Mouse (Mus musculus) hindbrain, postnatal 0 days (tissue): ENCODE results near the gene Hoxc10. TPM values are rescaled to one million over a fixed set of nuclear protein-coding genes. Genes with fewer than 3 reads are reported as not detected.

Source experiments
- ATAC-seq: fragments of 200-750 bp; cut with Nextera tagmentation; 2 replicates; pipeline ENCODE4 v1.8.0; 2017; ENCODE audit warnings: mild to moderate bottlenecking, moderate TSS enrichment, moderate library complexity
- DNase-seq: peaks from one replicate; pipeline ENCODE4 v3.0.0-alpha.2; 2015; ENCODE audit warnings: low spot score
- H3K27ac ChIP-seq: fragments of 300-500 bp; sonication (generic); 2 replicates; pipeline ENCODE4 v1.5.1; 2014; ENCODE audit warnings: mild to moderate bottlenecking
- H3K27me3 ChIP-seq: fragments of 300-500 bp; sonication (generic); 2 replicates; pipeline ENCODE4 v1.6.1; 2014; ENCODE audit warnings: low read length, mixed read lengths; ENCODE audit not compliant: insufficient read depth
- H3K36me3 ChIP-seq: fragments of 300-500 bp; sonication (generic); 2 replicates; pipeline ENCODE4 v1.6.1; 2014; ENCODE audit warnings: low read length, mixed read lengths; ENCODE audit not compliant: insufficient read depth
- H3K4me1 ChIP-seq: fragments of 300-500 bp; sonication (generic); 2 replicates; pipeline ENCODE4 v1.6.1; 2014; ENCODE audit warnings: antibody characterized with exemption, low read length, mixed read lengths; ENCODE audit not compliant: insufficient read depth
- H3K4me2 ChIP-seq: fragments of 300-500 bp; sonication (generic); 2 replicates; pipeline ENCODE4 v1.6.1; 2014; ENCODE audit warnings: low read depth, mild to moderate bottlenecking, low read length, moderate library complexity, mixed read lengths
- H3K4me3 ChIP-seq: fragments of 300-500 bp; sonication (generic); 2 replicates; pipeline ENCODE4 v1.5.1; 2014; ENCODE audit warnings: low read length
- H3K9ac ChIP-seq: fragments of 300-500 bp; sonication (generic); replicated peaks from 2 replicates; pipeline ENCODE4 v1.6.1; 2014; ENCODE audit warnings: mild to moderate bottlenecking, low read length, moderate library complexity, mixed read lengths
- H3K9me3 ChIP-seq: fragments of 300-500 bp; sonication (generic); 2 replicates; pipeline ENCODE4 v1.6.1; 2016; ENCODE audit warnings: low read length, mixed read lengths
- CTCF ChIP-seq: IDR thresholded peaks from 2 replicates; pipeline ENCODE4 v1.5.1; 2016; ENCODE audit warnings: antibody characterized with exemption, control low read depth, low read depth
- WGBS: fragments of 180-500 bp; shearing (Covaris S2); extraction: QIAGEN DNeasy Blood & Tissue Kit; methylation state at CpG from one replicate; pipeline ENCODE4 v1.1.7; 2014; 5-methylcytosine and 5-hydroxymethylcytosine counted together
- polyA plus RNA-seq: library from polyadenylated mRNA; unstranded; fragments of >200 nt; fragmentation: Nextera tagmentation; extraction: Ambion mirVana; gene quantifications from 2 replicates; pipeline ENCODE4 v1.2.1, GENCODE M21; 2015
- total RNA-seq: library from RNA; depleted of rRNA; stranded (reverse); fragments of >200 nt; gene quantifications from 2 replicates; pipeline ENCODE4 v1.2.3, GENCODE M21; 2014

The Hoxc10 gene
- total and polyA plus RNA-seq, 2 experiments from 2014 or later = not detected

DNA sequence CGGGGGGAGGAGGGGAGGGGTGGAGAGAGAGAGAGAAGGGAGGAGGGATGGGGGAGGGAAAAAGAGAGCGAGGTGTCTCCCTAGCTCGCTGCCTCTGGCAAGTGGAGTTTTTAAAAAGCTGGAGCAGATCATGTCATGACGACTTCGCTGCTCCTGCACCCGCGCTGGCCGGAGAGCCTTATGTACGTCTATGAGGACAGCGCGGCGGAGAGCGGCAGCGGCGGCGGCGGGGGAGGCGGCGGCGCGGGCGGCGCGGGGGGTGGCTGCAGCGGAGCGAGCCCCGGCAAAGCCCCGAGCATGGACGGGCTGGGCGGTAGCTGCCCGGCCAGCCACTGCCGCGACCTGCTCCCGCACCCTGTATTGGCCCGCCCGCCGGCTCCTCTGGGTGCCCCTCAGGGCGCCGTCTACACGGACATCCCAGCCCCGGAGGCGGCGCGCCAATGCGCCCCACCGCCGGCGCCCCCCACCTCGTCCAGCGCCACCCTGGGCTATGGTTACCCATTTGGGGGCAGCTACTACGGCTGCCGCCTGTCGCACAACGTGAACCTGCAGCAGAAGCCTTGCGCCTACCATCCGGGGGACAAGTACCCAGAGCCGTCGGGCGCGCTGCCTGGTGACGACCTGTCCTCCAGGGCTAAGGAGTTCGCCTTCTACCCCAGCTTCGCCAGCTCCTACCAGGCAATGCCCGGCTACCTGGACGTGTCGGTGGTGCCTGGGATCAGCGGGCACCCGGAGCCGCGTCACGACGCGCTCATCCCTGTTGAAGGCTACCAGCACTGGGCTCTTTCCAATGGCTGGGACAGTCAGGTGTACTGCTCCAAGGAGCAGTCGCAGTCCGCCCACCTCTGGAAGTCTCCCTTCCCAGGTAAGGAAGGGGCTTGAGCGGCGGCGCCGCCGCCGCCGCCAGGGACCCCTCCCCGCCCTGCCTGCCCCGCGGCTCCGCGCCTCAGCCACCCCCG lies 45.3 kb upstream of the Hoxc10 start, which contains the start of gene Hoxc13:
Hoxc13 (plus strand) TSS at position 51 of the 959 bp plus-strand sequence.
- Histone ChIP-seq H3K27ac (no peak within 1 kb of the TSS), H3K9ac (no peak within 1 kb of the TSS), H3K4me2 (peak within 1 kb of the TSS; percentile 2; the same call in 1 of the 2 replicates), H3K27me3 (peaks cover 97% of the 10 kb centered on the region), H3K4me3 (no peak within 1 kb of the TSS), H3K36me3 (no peaks in the 10 kb centered on the region), H3K4me1 (no peaks in the 10 kb centered on the region), H3K9me3 (no peaks in the 10 kb centered on the region)
- DNase-seq (no peak), ATAC-seq (no peak)
- TF ChIP-seq CTCF = no peak
- WGBS = 2% methylated on average over 72 of the region's 88 CpGs

DNA sequence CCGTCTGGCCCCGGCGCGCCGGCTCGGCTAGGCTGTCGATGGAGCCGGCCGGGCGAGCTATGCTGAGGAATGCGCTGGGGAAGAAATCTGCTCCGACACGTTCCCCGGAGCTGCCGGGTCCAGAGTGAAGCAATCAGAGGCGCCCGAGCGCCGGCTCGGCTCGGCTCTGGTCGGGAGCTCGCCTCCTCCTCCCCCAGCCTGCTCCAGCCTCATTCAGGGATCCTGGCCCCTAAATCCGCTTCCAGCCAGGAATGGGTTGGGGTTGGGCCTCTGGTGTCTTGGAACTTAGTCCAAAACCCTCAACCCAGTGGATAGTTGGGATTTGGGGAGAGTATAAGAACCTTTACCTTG lies 44.6 kb upstream of the Hoxc10 start:
- no peak overlapping the region for H3K4me2 ChIP-seq
- no peak for ATAC-seq

GRCm38 (mm10) chr15:102922636-102923500 lies 43.7 kb upstream of the Hoxc10 start:
- no peak for DNase-seq
- no peak for TF ChIP-seq CTCF
- H3K27ac ChIP-seq = no peak overlapping the region
- peaks cover 96% of the 10 kb centered on the region for H3K27me3 ChIP-seq
- no peaks in the 10 kb centered on the region for H3K4me1 ChIP-seq
- no peak for ATAC-seq
- H3K9me3 ChIP-seq = no peaks in the 10 kb centered on the region
- H3K4me3 ChIP-seq = no peak overlapping the region
- H3K9ac ChIP-seq = no peak overlapping the region
- no peak overlapping the region for H3K4me2 ChIP-seq
- WGBS = 10% methylated on average over 6 of the region's 6 CpGs
- no peaks in the 10 kb centered on the region for H3K36me3 ChIP-seq

More for the DNA sequence above, 44.6 kb upstream of the Hoxc10 start:
- Histone ChIP-seq H3K4me1 (no peaks in the 10 kb centered on the region), H3K9ac (no peak overlapping the region), H3K27ac (no peak overlapping the region), H3K27me3 (peaks cover 97% of the 10 kb centered on the region), H3K4me3 (no peak overlapping the region), H3K36me3 (no peaks in the 10 kb centered on the region), H3K9me3 (no peaks in the 10 kb centered on the region)
- WGBS = 0% methylated on average over 22 of the region's 24 CpGs
- no peak for DNase-seq
- TF ChIP-seq CTCF = no peak

DNA sequence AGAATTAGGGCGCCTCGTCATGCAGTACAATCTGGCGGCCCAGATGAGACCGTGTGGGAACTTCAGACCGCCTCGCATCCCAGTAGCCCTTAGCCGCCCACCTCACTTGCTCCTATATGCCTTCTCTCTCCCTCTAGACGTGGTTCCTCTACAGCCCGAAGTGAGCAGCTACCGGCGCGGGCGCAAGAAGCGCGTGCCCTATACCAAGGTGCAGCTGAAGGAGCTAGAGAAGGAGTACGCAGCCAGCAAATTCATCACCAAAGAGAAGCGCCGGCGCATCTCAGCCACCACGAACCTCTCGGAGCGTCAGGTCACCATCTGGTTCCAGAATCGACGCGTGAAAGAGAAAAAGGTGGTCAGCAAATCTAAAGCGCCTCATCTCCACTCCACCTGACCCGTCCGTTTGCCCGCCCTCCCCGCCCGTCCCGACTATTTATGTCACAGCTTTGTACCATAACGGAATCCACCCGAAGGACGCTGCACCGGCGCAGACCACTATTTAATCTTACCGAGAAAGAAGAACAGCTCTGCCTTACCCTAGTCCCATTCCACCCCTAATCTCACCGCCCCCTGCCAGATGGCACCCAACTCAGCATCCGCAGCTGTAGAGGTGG lies 39.5 kb upstream of the Hoxc10 start:
- no peaks in the 10 kb centered on the region for H3K4me1 ChIP-seq
- no peak overlapping the region for H3K9ac ChIP-seq
- H3K9me3 ChIP-seq = no peaks in the 10 kb centered on the region
- H3K36me3 ChIP-seq = no peaks in the 10 kb centered on the region
- no peak for DNase-seq
- H3K27ac ChIP-seq = no peak overlapping the region
- 1% methylated on average over 40 of the region's 40 CpGs for WGBS
- no peak overlapping the region for H3K4me3 ChIP-seq
- ATAC-seq = no peak
- no peak overlapping the region for H3K4me2 ChIP-seq
- peaks cover 98% of the 10 kb centered on the region for H3K27me3 ChIP-seq
- no peak for TF ChIP-seq CTCF

DNA sequence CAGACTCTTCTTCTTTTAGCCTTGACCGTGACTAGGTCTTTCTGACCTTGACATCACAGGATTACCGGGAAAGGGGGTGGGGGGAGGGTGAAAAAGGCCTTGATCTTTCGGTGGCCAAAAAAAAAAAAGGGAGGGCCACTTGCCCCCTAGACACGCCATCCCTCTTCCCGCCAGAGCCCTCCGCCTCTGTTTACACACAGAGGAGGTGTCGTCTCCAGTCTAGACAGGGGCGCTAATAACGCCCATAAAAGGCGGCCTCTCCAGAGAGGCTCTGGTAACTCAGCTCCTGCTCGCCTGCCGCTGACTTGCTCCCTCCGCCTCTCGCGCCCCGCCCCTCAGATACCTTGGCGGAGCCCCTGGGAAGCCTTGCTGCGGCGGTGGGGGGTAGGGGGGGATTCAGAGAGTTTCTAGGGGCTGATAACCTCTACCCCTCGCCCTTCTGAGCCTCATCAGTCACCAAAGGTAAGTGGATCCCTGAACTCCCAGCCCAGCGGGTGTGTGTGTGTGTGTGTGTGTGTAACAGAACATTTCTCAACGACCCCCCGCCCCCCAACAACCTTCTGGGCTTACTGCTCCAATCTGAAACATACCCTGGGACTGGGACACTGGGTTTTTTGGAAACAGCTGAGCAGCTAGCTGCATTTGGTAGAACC lies 34.8 kb upstream of the Hoxc10 start:
- H3K9me3 ChIP-seq = no peaks in the 10 kb centered on the region
- no peaks in the 10 kb centered on the region for H3K4me1 ChIP-seq
- under 1% methylated on average over 22 of the region's 23 CpGs for WGBS
- no peak overlapping the region for H3K27ac ChIP-seq
- DNase-seq (no peak), ATAC-seq (no peak)
- H3K27me3 ChIP-seq = peaks cover 96% of the 10 kb centered on the region
- H3K4me2 ChIP-seq = no peak overlapping the region
- TF ChIP-seq CTCF = no peak
- no peak overlapping the region for H3K4me3 ChIP-seq
- no peak overlapping the region for H3K9ac ChIP-seq
- no peaks in the 10 kb centered on the region for H3K36me3 ChIP-seq

DNA sequence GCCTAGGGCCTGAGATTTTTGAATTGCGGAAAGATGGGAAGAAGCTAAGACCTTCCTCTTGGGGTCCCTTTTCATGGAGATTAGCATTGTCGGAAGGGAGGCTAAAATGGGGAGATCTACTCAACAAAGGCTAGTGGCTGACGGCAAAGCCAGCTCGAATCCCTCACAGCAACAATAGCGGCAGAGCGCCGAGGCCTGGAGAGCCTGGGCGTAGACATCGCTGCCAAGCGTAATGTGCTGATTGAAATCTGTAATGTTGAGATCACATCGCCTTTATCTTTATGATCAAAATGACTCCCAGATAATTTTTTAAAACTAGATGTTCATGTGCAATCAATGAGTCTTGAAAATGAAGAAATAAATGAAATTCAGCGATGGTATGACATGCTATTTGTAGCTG lies 32.2 kb upstream of the Hoxc10 start:
- Histone ChIP-seq H3K9ac (no peak overlapping the region), H3K27ac (no peak overlapping the region), H3K4me3 (no peak overlapping the region), H3K9me3 (no peaks in the 10 kb centered on the region), H3K4me2 (no peak overlapping the region), H3K27me3 (peaks cover 95% of the 10 kb centered on the region), H3K36me3 (no peaks in the 10 kb centered on the region), H3K4me1 (no peaks in the 10 kb centered on the region)
- TF ChIP-seq CTCF = no peak
- DNase-seq (no peak), ATAC-seq (no peak)
- WGBS = 1% methylated on average over 12 of the region's 12 CpGs
